Mouse (Mus musculus): ENCODE measurements around the gene Hccs. TPM values are rescaled to one million over a fixed set of nuclear protein-coding genes. Genes with fewer than 3 reads are reported as not detected.
"Not testable (repeated sequence)": the region's sequence is repeated elsewhere in the genome, so short reads cannot be mapped to it uniquely, and the experiment has no call there.

Hccs gene
- total and polyA plus RNA-seq, 3 experiments = 24.5 to 64.9 (median 64.0) TPM

DNA sequence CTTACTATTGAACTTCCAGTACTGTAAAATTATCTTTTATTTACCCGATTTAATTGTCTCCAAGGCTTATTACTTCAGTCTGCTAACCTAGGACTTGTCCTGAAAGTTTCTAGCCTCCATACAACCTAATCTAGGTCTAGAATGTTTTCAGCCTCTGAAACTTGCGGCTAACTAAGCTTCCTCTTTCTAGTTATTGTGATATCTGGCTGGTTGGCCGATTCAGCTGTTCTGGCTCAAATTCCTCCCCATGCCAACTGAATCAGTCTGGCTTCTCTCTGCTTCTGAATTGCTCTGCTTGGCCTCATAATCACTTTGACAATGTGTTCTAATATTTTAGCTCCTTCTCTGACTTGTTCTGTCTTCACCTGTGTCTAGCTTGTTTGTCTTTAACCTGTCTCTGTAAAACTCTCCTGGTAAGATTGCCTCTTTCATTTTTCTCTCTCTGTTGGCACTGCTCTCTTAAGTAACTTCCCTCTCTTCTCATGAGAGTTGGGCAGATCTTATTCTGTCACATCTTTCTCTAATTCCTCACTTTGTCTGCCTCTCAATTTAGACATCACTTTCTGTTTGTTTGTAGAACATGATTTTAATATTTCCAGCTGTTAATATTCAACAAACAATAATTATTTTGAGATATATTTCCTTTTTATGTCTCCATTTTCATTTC is 5.9 kb upstream of the Hccs start:
- no peaks in the 10 kb centered on the region for H3K4me1 ChIP-seq (ENCODE audit: control insufficient read depth, insufficient read depth, low read length)
- intact Hi-C loops (cut with DNase I) = loop anchor here (10.0 kb wide), 1 partner anchor 469 kb away; no protein-coding TSS in a partner anchor
- no peak for DNase-seq
- no peak for TF ChIP-seq POLR2A (IDR thresholded peaks at IDR 0.05; ENCODE audit: insufficient read depth, low read depth, low read length)
- no peak for TF ChIP-seq CTCF (IDR thresholded peaks at IDR 0.05)
- TF ChIP-seq EP300 (IDR thresholded peaks at IDR 0.05; ENCODE audit: insufficient read depth, low read depth, low read length) = no peak
- H3K27ac ChIP-seq = no peak overlapping the region
- H3K36me3 ChIP-seq (ENCODE audit: control insufficient read depth, insufficient read depth, low read length) = no peaks in the 10 kb centered on the region
- H3K4me3 ChIP-seq = no peak overlapping the region
- H3K9ac ChIP-seq (ENCODE audit: low read depth, low read length) = no peak overlapping the region
- 70% methylated on average over 3 of the region's 3 CpGs for WGBS
- H3K27me3 ChIP-seq (ENCODE audit: control insufficient read depth, insufficient read depth, low read length) = no peaks in the 10 kb centered on the region
- no peaks in the 10 kb centered on the region for H3K79me2 ChIP-seq (replicated peaks; ENCODE audit: control insufficient read depth, insufficient read depth, low read length)

DNA sequence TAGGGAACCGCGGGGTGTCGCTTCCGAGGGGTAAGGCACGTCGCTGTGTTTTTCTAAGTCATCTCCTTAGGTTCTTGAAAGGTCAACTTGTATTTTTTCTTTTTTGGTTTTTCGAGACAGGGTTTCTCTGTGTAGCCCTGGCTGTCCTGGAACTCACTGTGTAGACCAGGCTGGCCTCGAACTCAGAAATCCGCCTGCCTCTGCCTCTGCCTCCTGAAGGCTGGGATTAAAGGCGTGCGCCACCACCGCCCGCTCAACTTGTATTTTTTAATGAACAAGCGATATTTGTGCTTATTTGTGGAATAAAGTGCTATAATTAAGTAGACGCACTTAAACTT is 465 bp upstream of the Hccs start:
- H3K27me3 ChIP-seq (ENCODE audit: control insufficient read depth, insufficient read depth, low read length); H3K4me1 ChIP-seq (ENCODE audit: control insufficient read depth, insufficient read depth, low read length); H3K27ac ChIP-seq; H3K9ac ChIP-seq (ENCODE audit: low read depth, low read length); H3K79me2 ChIP-seq (replicated peaks; ENCODE audit: control insufficient read depth, insufficient read depth, low read length); DNase-seq; H3K36me3 ChIP-seq (ENCODE audit: control insufficient read depth, insufficient read depth, low read length): not testable (repeated sequence)
- intact Hi-C loops (cut with DNase I) = loop anchor here (10.0 kb wide), 1 partner anchor 474 kb away; no protein-coding TSS in a partner anchor
- H3K4me3 ChIP-seq = peak overlapping the region; percentile 68
- 35% methylated on average over 15 of the region's 15 CpGs for WGBS

DNA sequence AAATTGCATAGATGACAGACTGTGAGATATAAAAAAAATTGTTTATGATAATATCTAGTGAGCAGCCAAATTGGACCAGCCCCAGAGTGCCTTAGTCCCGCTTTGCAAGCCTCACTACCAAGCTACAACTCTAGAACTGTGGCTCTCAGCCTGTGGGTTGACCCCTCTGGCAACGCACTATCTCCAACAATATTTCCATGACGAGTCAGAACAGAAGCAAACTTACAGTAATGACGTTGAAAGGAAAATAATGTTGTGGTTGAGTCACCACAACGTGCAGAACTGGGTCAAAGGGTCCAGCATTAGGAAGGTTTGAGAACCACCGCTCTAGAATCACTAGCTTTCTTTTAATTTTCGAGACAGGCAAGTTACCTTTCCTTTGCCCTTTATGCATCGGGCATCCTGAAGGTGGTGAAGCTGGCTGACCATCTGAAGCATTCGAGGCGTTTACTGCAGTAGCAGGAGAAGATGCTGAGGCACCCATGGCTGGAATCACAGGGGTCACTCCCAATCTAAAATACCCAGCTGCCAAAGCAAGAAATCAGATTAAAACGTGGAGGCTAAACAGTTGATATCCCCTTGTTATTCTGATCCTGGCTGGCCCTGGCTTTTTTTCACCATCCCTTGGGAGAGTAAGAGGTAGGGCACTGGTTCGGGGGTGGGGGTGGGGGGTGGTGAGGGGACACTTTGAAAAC is 959 bp downstream of the Hccs start:
- Histone ChIP-seq H3K9ac (ENCODE audit: low read depth, low read length) (no peak overlapping the region), H3K36me3 (ENCODE audit: control insufficient read depth, insufficient read depth, low read length) (peaks cover 7% of the 10 kb centered on the region), H3K4me1 (ENCODE audit: control insufficient read depth, insufficient read depth, low read length) (no peaks in the 10 kb centered on the region; the same call in 1 of the 2 replicates), H3K4me3 (peak overlapping the region; percentile 68), H3K27ac (peak overlapping the region; percentile 28; the same call in 1 of the 2 replicates), H3K79me2 (replicated peaks; ENCODE audit: control insufficient read depth, insufficient read depth, low read length) (no peaks in the 10 kb centered on the region), H3K27me3 (ENCODE audit: control insufficient read depth, insufficient read depth, low read length) (no peaks in the 10 kb centered on the region)
- intact Hi-C loops (cut with DNase I) = no loop called here
- no peak for TF ChIP-seq POLR2A (IDR thresholded peaks at IDR 0.05; ENCODE audit: insufficient read depth, low read depth, low read length)
- TF ChIP-seq CTCF (IDR thresholded peaks at IDR 0.05) = no peak
- TF ChIP-seq EP300 (IDR thresholded peaks at IDR 0.05; ENCODE audit: insufficient read depth, low read depth, low read length) = no peak
- DNase-seq = no peak
- WGBS = 28% methylated on average over 12 of the region's 12 CpGs

DNA sequence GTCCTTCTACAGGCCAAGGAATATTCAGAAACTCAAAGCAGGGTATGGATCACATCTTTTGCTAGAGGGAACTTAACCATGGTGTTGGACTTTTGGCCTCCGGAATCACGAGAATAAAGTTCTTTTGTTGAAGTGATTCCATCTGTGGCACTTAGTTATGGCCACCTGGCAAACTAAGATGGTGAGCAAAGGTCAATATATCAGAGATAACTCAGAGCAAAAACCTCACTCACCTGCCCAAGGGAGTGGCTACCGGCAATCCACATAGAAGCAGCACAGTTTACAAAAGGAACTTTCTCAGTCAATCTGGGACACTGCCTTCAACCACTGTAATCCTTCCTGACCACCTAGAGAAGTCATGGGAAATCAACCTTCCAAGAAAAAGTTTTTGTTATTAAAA is 11.6 kb downstream of the Hccs start:
- DNase-seq = no peak
- no peaks in the 10 kb centered on the region for H3K27me3 ChIP-seq (ENCODE audit: control insufficient read depth, insufficient read depth, low read length)
- no peaks in the 10 kb centered on the region for H3K4me1 ChIP-seq (ENCODE audit: control insufficient read depth, insufficient read depth, low read length)
- 91% methylated on average over 3 of the region's 3 CpGs for WGBS
- H3K79me2 ChIP-seq (replicated peaks; ENCODE audit: control insufficient read depth, insufficient read depth, low read length) = no peaks in the 10 kb centered on the region
- H3K4me3 ChIP-seq = no peak overlapping the region
- intact Hi-C loops (cut with DNase I) = loop anchor here (10.0 kb wide), 1 partner anchor 594 kb away; no protein-coding TSS in a partner anchor
- no peak overlapping the region for H3K9ac ChIP-seq (ENCODE audit: low read depth, low read length)
- TF ChIP-seq CTCF (IDR thresholded peaks at IDR 0.05) (no peak), POLR2A (IDR thresholded peaks at IDR 0.05; ENCODE audit: insufficient read depth, low read depth, low read length) (no peak), EP300 (IDR thresholded peaks at IDR 0.05; ENCODE audit: insufficient read depth, low read depth, low read length) (no peak)
- no peaks in the 10 kb centered on the region for H3K36me3 ChIP-seq (ENCODE audit: control insufficient read depth, insufficient read depth, low read length)
- no peak overlapping the region for H3K27ac ChIP-seq

DNA sequence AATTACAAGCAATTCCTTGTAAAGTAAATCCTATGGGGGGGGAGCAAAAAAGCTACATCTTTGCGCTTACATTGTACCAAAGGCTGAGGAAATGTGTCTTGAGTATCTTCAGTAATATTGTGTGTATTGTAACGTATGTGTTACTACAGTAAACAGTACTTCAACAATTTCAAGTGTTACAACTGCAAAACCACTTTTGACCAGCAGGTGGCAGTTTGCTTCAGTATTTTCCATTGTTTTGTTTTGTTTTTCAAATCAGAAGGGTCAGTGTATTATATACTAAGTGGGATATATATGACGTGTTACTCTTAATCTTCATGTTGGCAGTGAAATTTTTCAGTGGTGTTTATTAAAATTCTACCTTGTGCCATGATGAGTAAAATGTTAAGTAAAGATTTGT is 16.2 kb downstream of the Hccs start:
- H3K4me3 ChIP-seq = no peak overlapping the region
- TF ChIP-seq EP300 (IDR thresholded peaks at IDR 0.05; ENCODE audit: insufficient read depth, low read depth, low read length) (no peak), CTCF (IDR thresholded peaks at IDR 0.05) (peak; percentile 78)
- H3K36me3 ChIP-seq (ENCODE audit: control insufficient read depth, insufficient read depth, low read length) = no peaks in the 10 kb centered on the region
- no peak overlapping the region for H3K27ac ChIP-seq
- intact Hi-C loops (cut with DNase I) = loop anchor here (5.0 to 10.0 kb wide), 2 partner anchors 267 to 589 kb away; no protein-coding TSS in a partner anchor
- H3K27me3 ChIP-seq (ENCODE audit: control insufficient read depth, insufficient read depth, low read length) = no peaks in the 10 kb centered on the region
- no peaks in the 10 kb centered on the region for H3K4me1 ChIP-seq (ENCODE audit: control insufficient read depth, insufficient read depth, low read length)
- WGBS = 41% methylated on average over 3 of the region's 3 CpGs
- no peak overlapping the region for H3K9ac ChIP-seq (ENCODE audit: low read depth, low read length)
- peak in 1 of 2 experiments; percentile 44 for DNase-seq
- no peaks in the 10 kb centered on the region for H3K79me2 ChIP-seq (replicated peaks; ENCODE audit: control insufficient read depth, insufficient read depth, low read length)

Data from heart, adult 2 months (tissue).